Mouse (Mus musculus) yolk sac, embryonic 10.5 days (tissue): ENCODE results near the gene Stx8.

Source experiments
- DNase-seq: peaks from one replicate; pipeline ENCODE4 v3.0.0-alpha.2; 2017; ENCODE audit warnings: low spot score

Gene Stx8

GRCm38 (mm10) chr11:68199801-68200423, 233.9 kb downstream of the Stx8 start:
- DNase-seq = no peak

GRCm38 (mm10) chr11:68200500-68200899, 234.5 kb downstream of the Stx8 start:
- DNase-seq = no peak

GRCm38 (mm10) chr11:68201063-68201462, 235.1 kb downstream of the Stx8 start:
- DNase-seq = no peak

- DNase-seq = no peak
These were observed 235.9 kb downstream of the Stx8 start for GRCm38 (mm10) chr11:68201811-68202459.

GRCm38 (mm10) chr11:68202561-68202960, 236.6 kb downstream of the Stx8 start:
- DNase-seq = no peak

GRCm38 (mm10) chr11:68203658-68204315, 237.8 kb downstream of the Stx8 start:
- no peak for DNase-seq

- DNase-seq = no peak
These were observed 238.4 kb downstream of the Stx8 start for GRCm38 (mm10) chr11:68204407-68204806.

GRCm38 (mm10) chr11:68205572-68206229, 239.7 kb downstream of the Stx8 start:
- DNase-seq = no peak

- no peak for DNase-seq
These were observed 242.0 kb downstream of the Stx8 start for GRCm38 (mm10) chr11:68208023-68208422.

GRCm38 (mm10) chr11:68208582-68208981, 242.6 kb downstream of the Stx8 start:
- no peak for DNase-seq

GRCm38 (mm10) chr11:68209506-68209905, 243.5 kb downstream of the Stx8 start:
- DNase-seq = no peak

- DNase-seq = no peak
These were observed 244.7 kb downstream of the Stx8 start for GRCm38 (mm10) chr11:68210714-68211113.

- DNase-seq = peak; percentile 54
These were observed 246.1 kb downstream of the Stx8 start for GRCm38 (mm10) chr11:68211924-68212578.

- peak; percentile 25 for DNase-seq
These were observed 247.9 kb downstream of the Stx8 start for GRCm38 (mm10) chr11:68213896-68214295.

- no peak for DNase-seq
These were observed 248.7 kb downstream of the Stx8 start for GRCm38 (mm10) chr11:68214496-68215205.

- DNase-seq = no peak
These were observed 249.4 kb downstream of the Stx8 start for GRCm38 (mm10) chr11:68215206-68215912.

- DNase-seq = no peak
These were observed 250.0 kb downstream of the Stx8 start for GRCm38 (mm10) chr11:68216041-68216440.

- no peak for DNase-seq
These were observed 254.7 kb downstream of the Stx8 start for GRCm38 (mm10) chr11:68220733-68221132.

- no peak for DNase-seq
These were observed 256.2 kb downstream of the Stx8 start for GRCm38 (mm10) chr11:68222209-68222608.

- DNase-seq = no peak
These were observed 257.1 kb downstream of the Stx8 start for GRCm38 (mm10) chr11:68223143-68223542.

GRCm38 (mm10) chr11:68226654-68227057, 260.7 kb downstream of the Stx8 start:
- no peak for DNase-seq
